Mouse (Mus musculus) hindbrain, embryonic 14.5 days (tissue): ENCODE measurements around the gene Wdsub1. TPM values are rescaled to one million over a fixed set of nuclear protein-coding genes. Genes with fewer than 3 reads are reported as not detected.
"Not testable (repeated sequence)": the region's sequence is repeated elsewhere in the genome, so short reads cannot be mapped to it uniquely, and the experiment has no call there.

ENCODE experiments used
- ATAC-seq: fragments of 200-750 bp; cut with Nextera tagmentation; 2 replicates; pipeline ENCODE4 v1.8.0; 2017; ENCODE audit warnings: moderate number of reproducible peaks, mild to moderate bottlenecking, moderate TSS enrichment, moderate library complexity; ENCODE audit not compliant: low FRiP score
- DNase-seq: peaks from one replicate; pipeline ENCODE4 v3.0.0-alpha.2; 2015; ENCODE audit warnings: low spot score
- H3K27ac ChIP-seq: fragments of 300-500 bp; sonication (generic); 2 replicates; pipeline ENCODE4 v1.5.1; 2014; ENCODE audit warnings: mild to moderate bottlenecking, moderate library complexity
- H3K27me3 ChIP-seq: fragments of 300-500 bp; sonication (generic); 2 replicates; pipeline ENCODE4 v1.6.1; 2014; ENCODE audit warnings: mild to moderate bottlenecking, low read length, mixed read lengths; ENCODE audit not compliant: control insufficient read depth, insufficient read depth
- H3K36me3 ChIP-seq: fragments of 300-500 bp; sonication (generic); replicated peaks from 2 replicates; pipeline ENCODE4 v1.6.1; 2014; ENCODE audit not compliant: control insufficient read depth, insufficient read depth
- H3K4me1 ChIP-seq: fragments of 300-500 bp; sonication (generic); replicated peaks from 2 replicates; pipeline ENCODE4 v1.6.1; 2014; ENCODE audit warnings: antibody characterized with exemption, low read length, mixed read lengths; ENCODE audit not compliant: control insufficient read depth, insufficient read depth
- H3K4me2 ChIP-seq: fragments of 300-500 bp; sonication (generic); replicated peaks from 2 replicates; pipeline ENCODE4 v1.6.1; 2014; ENCODE audit warnings: mild to moderate bottlenecking, moderate library complexity
- H3K4me3 ChIP-seq: fragments of 300-500 bp; sonication (generic); replicated peaks from 2 replicates; pipeline ENCODE4 v1.5.1; 2014; ENCODE audit warnings: mild to moderate bottlenecking, low read length
- H3K9ac ChIP-seq: fragments of 300-500 bp; sonication (generic); 2 replicates; pipeline ENCODE4 v1.6.1; 2014
- H3K9me3 ChIP-seq: fragments of 300-500 bp; sonication (generic); 2 replicates; pipeline ENCODE4 v1.6.1; 2016; ENCODE audit warnings: low read length; ENCODE audit not compliant: control insufficient read depth
- WGBS: fragments of 180-500 bp; shearing (Covaris S2); extraction: QIAGEN DNeasy Blood & Tissue Kit; methylation state at CpG from one replicate; pipeline ENCODE4 v1.1.7; 2014; 5-methylcytosine and 5-hydroxymethylcytosine counted together
- polyA plus RNA-seq: library from polyadenylated mRNA; unstranded; fragments of >200 nt; fragmentation: Nextera tagmentation; extraction: Ambion mirVana; gene quantifications from 2 replicates; pipeline ENCODE4 v1.2.1, GENCODE M21; 2014

Wdsub1 gene
- polyA plus RNA-seq, 1 experiment from 2014 or later = 16.6 TPM

GRCm38 (mm10) chr2:59851885-59852284 lies 30.5 kb downstream of the Wdsub1 start:
- H3K9ac ChIP-seq, H3K36me3 ChIP-seq, H3K4me3 ChIP-seq, H3K27ac ChIP-seq, H3K4me1 ChIP-seq, DNase-seq, H3K9me3 ChIP-seq, H3K27me3 ChIP-seq, ATAC-seq, H3K4me2 ChIP-seq: not testable (repeated sequence)
- whole genome bisulfite sequencing = 95% methylated on average over 3 of the region's 5 CpGs

- H3K27me3 ChIP-seq = no peaks in the 10 kb centered on the region
- WGBS = 92% methylated on average over 6 of the region's 6 CpGs
- peaks cover 15% of the 10 kb centered on the region for H3K4me1 ChIP-seq
- DNase-seq = no peak
- no peak overlapping the region for H3K27ac ChIP-seq
- H3K9ac ChIP-seq = no peak overlapping the region
- no peak overlapping the region for H3K4me2 ChIP-seq
- no peak overlapping the region for H3K4me3 ChIP-seq
- H3K9me3 ChIP-seq = no peaks in the 10 kb centered on the region
- H3K36me3 ChIP-seq = no peaks in the 10 kb centered on the region
- ATAC-seq = no peak
Observed at GRCm38 (mm10) chr2:59843848-59844247, 38.5 kb downstream of the Wdsub1 start.

- ATAC-seq = no peak
- Histone ChIP-seq H3K9me3 (no peaks in the 10 kb centered on the region), H3K4me3 (no peak overlapping the region), H3K27me3 (no peaks in the 10 kb centered on the region), H3K36me3 (no peaks in the 10 kb centered on the region), H3K4me2 (no peak overlapping the region), H3K4me1 (peaks cover 15% of the 10 kb centered on the region), H3K27ac (no peak overlapping the region), H3K9ac (no peak overlapping the region)
- DNase-seq = no peak
- 77% methylated on average over 21 of the region's 21 CpGs for WGBS
Observed at GRCm38 (mm10) chr2:59843156-59843555, 39.2 kb downstream of the Wdsub1 start.

- no peak overlapping the region for H3K9ac ChIP-seq
- H3K4me1 ChIP-seq = peaks cover 15% of the 10 kb centered on the region
- no peaks in the 10 kb centered on the region for H3K9me3 ChIP-seq
- ATAC-seq = no peak
- no peak for DNase-seq
- WGBS = 73% methylated on average over 6 of the region's 6 CpGs
- H3K27ac ChIP-seq = 0 out of 2 replicates have a peak overlapping the region, but pooled peaks have one; percentile 17
- H3K36me3 ChIP-seq = no peaks in the 10 kb centered on the region
- no peaks in the 10 kb centered on the region for H3K27me3 ChIP-seq
- no peak overlapping the region for H3K4me2 ChIP-seq
- H3K4me3 ChIP-seq = no peak overlapping the region
Observed at GRCm38 (mm10) chr2:59842556-59843008, 39.8 kb downstream of the Wdsub1 start.

GRCm38 (mm10) chr2:59841944-59842343 lies 40.4 kb downstream of the Wdsub1 start:
- DNase-seq = no peak
- 78% methylated on average over 11 of the region's 11 CpGs for WGBS
- ATAC-seq = no peak
- H3K4me3 ChIP-seq = no peak overlapping the region
- H3K27me3 ChIP-seq = no peaks in the 10 kb centered on the region
- peaks cover 15% of the 10 kb centered on the region for H3K4me1 ChIP-seq
- peak overlapping the region; percentile 26; the same call in 1 of the 2 replicates for H3K27ac ChIP-seq
- H3K9ac ChIP-seq = no peak overlapping the region
- H3K36me3 ChIP-seq = no peaks in the 10 kb centered on the region
- H3K9me3 ChIP-seq = no peaks in the 10 kb centered on the region
- no peak overlapping the region for H3K4me2 ChIP-seq

GRCm38 (mm10) chr2:59841189-59841939 lies 41.0 kb downstream of the Wdsub1 start:
- Histone ChIP-seq H3K27me3 (no peaks in the 10 kb centered on the region), H3K4me3 (no peak overlapping the region), H3K9me3 (no peaks in the 10 kb centered on the region), H3K4me2 (no peak overlapping the region), H3K9ac (no peak overlapping the region), H3K4me1 (peaks cover 15% of the 10 kb centered on the region), H3K36me3 (no peaks in the 10 kb centered on the region), H3K27ac (peak overlapping the region; percentile 71)
- ATAC-seq = no peak
- no peak for DNase-seq
- WGBS = 71% methylated on average over 11 of the region's 12 CpGs

GRCm38 (mm10) chr2:59840191-59840590 lies 42.2 kb downstream of the Wdsub1 start:
- peak; percentile 31; the same call in 1 of the 2 replicates for ATAC-seq
- Histone ChIP-seq H3K27me3 (no peaks in the 10 kb centered on the region), H3K9ac (no peak overlapping the region), H3K4me1 (peaks cover 15% of the 10 kb centered on the region), H3K27ac (peak overlapping the region; percentile 71), H3K9me3 (no peaks in the 10 kb centered on the region), H3K36me3 (no peaks in the 10 kb centered on the region), H3K4me3 (no peak overlapping the region), H3K4me2 (no peak overlapping the region)
- DNase-seq = peak; percentile 62
- 28% methylated on average over 4 of the region's 4 CpGs for WGBS

- Histone ChIP-seq H3K4me3 (no peak overlapping the region), H3K9ac (no peak overlapping the region), H3K4me2 (no peak overlapping the region), H3K36me3 (no peaks in the 10 kb centered on the region), H3K4me1 (peaks cover 15% of the 10 kb centered on the region), H3K27me3 (no peaks in the 10 kb centered on the region), H3K27ac (peak overlapping the region; percentile 71), H3K9me3 (no peaks in the 10 kb centered on the region)
- peak; percentile 52 for ATAC-seq
- WGBS = 70% methylated on average over 2 of the region's 2 CpGs
- no peak for DNase-seq
Observed at GRCm38 (mm10) chr2:59839755-59840154, 42.6 kb downstream of the Wdsub1 start.

GRCm38 (mm10) chr2:59838825-59839224 lies 43.6 kb downstream of the Wdsub1 start:
- H3K27me3 ChIP-seq = no peaks in the 10 kb centered on the region
- H3K9ac ChIP-seq = no peak overlapping the region
- WGBS = 92% methylated on average over 8 of the region's 8 CpGs
- H3K27ac ChIP-seq = peak overlapping the region; percentile 43; the same call in 1 of the 2 replicates
- H3K4me3 ChIP-seq = no peak overlapping the region
- H3K9me3 ChIP-seq = no peaks in the 10 kb centered on the region
- H3K36me3 ChIP-seq = no peaks in the 10 kb centered on the region
- H3K4me2 ChIP-seq = no peak overlapping the region
- DNase-seq = no peak
- peaks cover 15% of the 10 kb centered on the region for H3K4me1 ChIP-seq
- no peak for ATAC-seq
